9 mouse cellular contexts compared by ENCODE assay signal in genomic region chr2:30954797-30955196, GRCm38 (mm10). TPM values are rescaled to one million over a fixed set of nuclear protein-coding genes. Genes with fewer than 3 reads are reported as not detected.
DNase-seq lines count a peak whose midpoint lies in the region; ATAC-seq and TF ChIP-seq lines count a peak whose summit lies in the region.
"Had no signal": no experiment of that assay in that cellular context is flagged by ENCODE, and none has a peak within 500 bp of the region (broad histone marks: within the 10 kb centered on the region; RNA-seq: fewer than 3 reads in every experiment).

No protein-coding gene starts in this region.

- no peak overlapping the region for H3K27ac ChIP-seq in heart, embryonic 11.5 days (ENCODE audit: low read depth, low read length)
- no peak overlapping the region for H3K27ac ChIP-seq in ES-Bruce4 (ENCODE audit: insufficient read depth, low read length)
- H3K27ac ChIP-seq in hindbrain, embryonic 13.5 days, result no peak overlapping the region
- no peak overlapping the region for H3K27ac ChIP-seq in midbrain, embryonic 12.5 days (replicated peaks)

- TF ChIP-seq EP300 in ES-Bruce4 (IDR thresholded peaks at IDR 0.05; ENCODE audit: insufficient read depth, low read depth, low read length), result no peak

- H3K9me3 ChIP-seq in heart, embryonic 11.5 days (replicated peaks; ENCODE audit: control insufficient read depth, low read length), result no peaks in the 10 kb centered on the region
- no peaks in the 10 kb centered on the region for H3K9me3 ChIP-seq in ES-Bruce4 (replicated peaks; ENCODE audit: control insufficient read depth, insufficient read depth, low read length, poor library complexity, severe bottlenecking)
- H3K9me3 ChIP-seq in hindbrain, embryonic 13.5 days, result no peaks in the 10 kb centered on the region
- no peaks in the 10 kb centered on the region for H3K9me3 ChIP-seq in midbrain, embryonic 12.5 days

- no peak for TF ChIP-seq POLR2A in ES-Bruce4 (IDR thresholded peaks at IDR 0.05; ENCODE audit: insufficient read depth, low read length)

- intact Hi-C loops in heart, postnatal 36 days (cut with DNase I), result loop anchor here (2.0 kb wide), 1 partner anchor 28 kb away; the partner anchor contains the start of genes BC005624 and Usp20

- H3K9ac ChIP-seq in heart, embryonic 11.5 days (ENCODE audit: low read depth, low read length), result no peak overlapping the region
- 0 out of 2 replicates have a peak overlapping the region, but pooled peaks have one; percentile 98 for H3K9ac ChIP-seq in ES-Bruce4 (ENCODE audit: low read depth, poor library complexity, severe bottlenecking)
- peak overlapping the region; percentile 87 for H3K9ac ChIP-seq in hindbrain, embryonic 13.5 days
- H3K9ac ChIP-seq in midbrain, embryonic 12.5 days (replicated peaks), result peak overlapping the region; percentile 92; the same call in 1 of the 2 replicates

- peak overlapping the region; percentile 35; the same call in 1 of the 2 replicates for H3K4me2 ChIP-seq in heart, embryonic 11.5 days
- peak overlapping the region; percentile 91 for H3K4me2 ChIP-seq in hindbrain, embryonic 13.5 days
- peak overlapping the region; percentile 92 for H3K4me2 ChIP-seq in midbrain, embryonic 12.5 days (replicated peaks)

- peaks cover 13% of the 10 kb centered on the region; the same call in 1 of the 2 replicates for H3K4me1 ChIP-seq in heart, embryonic 11.5 days (ENCODE audit: control insufficient read depth, insufficient read depth, low read length)
- peaks cover 3% of the 10 kb centered on the region for H3K4me1 ChIP-seq in ES-Bruce4 (ENCODE audit: control insufficient read depth, insufficient read depth, low read length)
- peaks cover 38% of the 10 kb centered on the region for H3K4me1 ChIP-seq in hindbrain, embryonic 13.5 days (replicated peaks)
- H3K4me1 ChIP-seq in midbrain, embryonic 12.5 days, result peaks cover 27% of the 10 kb centered on the region

- H3K27me3 ChIP-seq in heart, embryonic 11.5 days (ENCODE audit: control insufficient read depth, insufficient read depth, low read length), result no peaks in the 10 kb centered on the region
- no peaks in the 10 kb centered on the region for H3K27me3 ChIP-seq in ES-Bruce4 (ENCODE audit: control insufficient read depth, insufficient read depth, low read length, poor library complexity, severe bottlenecking)
- peaks cover 2% of the 10 kb centered on the region; the same call in 1 of the 2 replicates for H3K27me3 ChIP-seq in hindbrain, embryonic 13.5 days
- no peaks in the 10 kb centered on the region for H3K27me3 ChIP-seq in midbrain, embryonic 12.5 days

- ATAC-seq in heart, embryonic 11.5 days (replicated peaks; ENCODE audit: insufficient number of reproducible peaks, low FRiP score, low TSS enrichment), result no peak
- ATAC-seq in hindbrain, embryonic 13.5 days (ENCODE audit: low FRiP score), result no peak
- ATAC-seq in midbrain, embryonic 12.5 days (ENCODE audit: low FRiP score, low read depth), result no peak

- peaks cover 30% of the 10 kb centered on the region for H3K36me3 ChIP-seq in heart, embryonic 11.5 days (ENCODE audit: control insufficient read depth, insufficient read depth, low read length)
- peaks cover 27% of the 10 kb centered on the region for H3K36me3 ChIP-seq in ES-Bruce4 (ENCODE audit: control insufficient read depth, insufficient read depth, low read length, poor library complexity, severe bottlenecking)
- peaks cover 53% of the 10 kb centered on the region for H3K36me3 ChIP-seq in hindbrain, embryonic 13.5 days
- H3K36me3 ChIP-seq in midbrain, embryonic 12.5 days, result peaks cover 50% of the 10 kb centered on the region

- no peak for TF ChIP-seq CTCF in ES-Bruce4 (IDR thresholded peaks at IDR 0.05; ENCODE audit: low read depth, low read length)

- no peak overlapping the region for H3K4me3 ChIP-seq in heart, embryonic 11.5 days (ENCODE audit: low read depth, low read length)
- H3K4me3 ChIP-seq in ES-Bruce4 (ENCODE audit: low read depth, low read length), result no peak overlapping the region
- H3K4me3 ChIP-seq in hindbrain, embryonic 13.5 days, result peak overlapping the region; percentile 79; the same call in 1 of the 2 replicates
- peak overlapping the region; percentile 95; the same call in 1 of the 2 replicates for H3K4me3 ChIP-seq in midbrain, embryonic 12.5 days

- WGBS in heart, embryonic 11.5 days (ENCODE audit: insufficient replicate concordance), result 66% methylated on average over 6 of the region's 6 CpGs
- WGBS in hindbrain, embryonic 13.5 days, result 78% methylated on average over 6 of the region's 6 CpGs
- WGBS in midbrain, embryonic 12.5 days, result 85% methylated on average over 6 of the region's 6 CpGs

- DNase-seq in heart, postnatal 36 days, result no peak
- no peak for DNase-seq in layer of hippocampus, postnatal 25 days (ENCODE audit: extremely low spot score in 1 of 2, low spot score in 1 of 2)
- no peak for DNase-seq in ovary, postnatal 10 days (ENCODE audit: low spot score)
- no peak for DNase-seq in embryo, embryonic 9.5 days (ENCODE audit: extremely low spot score)
- DNase-seq: embryo, embryonic 11 days had no signal

RNA-seq across cellular contexts. Expression of gene Tor1b, which starts 2.0 kb away (rescaled TPM):
- 23.3 and 23.7 TPM in 2 replicates for polyA plus RNA-seq in heart, embryonic 11.5 days (2014; fragmentation: Nextera tagmentation; extraction: Ambion mirVana)
- 10 to 100 TPM; 25.3 to 29.3 TPM for total RNA-seq in heart, postnatal 36 days (2021)
- polyA plus RNA-seq in ES-Bruce4 (2011; ENCODE audit: insufficient read depth, insufficient read length, low read depth, missing spikeins), result 21.7 and 22.3 TPM in 2 replicates
- polyA plus RNA-seq in hindbrain, embryonic 13.5 days (2015; fragmentation: Nextera tagmentation; extraction: Ambion mirVana), result 17.4 and 17.6 TPM in 2 replicates
- polyA plus RNA-seq in midbrain, embryonic 12.5 days (2016; fragmentation: Nextera tagmentation; extraction: Ambion mirVana), result 20.4 and 22.2 TPM in 2 replicates
- 10 to 100 TPM; 37.4 to 39.6 TPM for total RNA-seq in layer of hippocampus, postnatal 25 days (2021)

RNA-seq across cellular contexts. Expression of gene Tor1a, which starts 12.9 kb away (rescaled TPM):
- 54.9 and 57.6 TPM in 2 replicates for polyA plus RNA-seq in heart, embryonic 11.5 days (2014; fragmentation: Nextera tagmentation; extraction: Ambion mirVana)
- 10 to 100 TPM; 11.0 to 12.5 TPM for total RNA-seq in heart, postnatal 36 days (2021)
- 27.5 and 31.0 TPM in 2 replicates for polyA plus RNA-seq in ES-Bruce4 (2011; ENCODE audit: insufficient read depth, insufficient read length, low read depth, missing spikeins)
- polyA plus RNA-seq in hindbrain, embryonic 13.5 days (2015; fragmentation: Nextera tagmentation; extraction: Ambion mirVana), result 90.8 and 92.5 TPM in 2 replicates
- polyA plus RNA-seq in midbrain, embryonic 12.5 days (2016; fragmentation: Nextera tagmentation; extraction: Ambion mirVana), result 87.7 and 92.3 TPM in 2 replicates
- total RNA-seq in layer of hippocampus, postnatal 25 days (2021), result 10 to 100 TPM; 47.5 to 48.8 TPM

RNA-seq across cellular contexts. Expression of gene Ptges, which starts 25.1 kb away (rescaled TPM):
- polyA plus RNA-seq in heart, embryonic 11.5 days (2014; fragmentation: Nextera tagmentation; extraction: Ambion mirVana), result 3.1 and 3.6 TPM in 2 replicates
- total RNA-seq in heart, postnatal 36 days (2021), result 1 to 10 TPM; 1.7 to 1.9 TPM
- polyA plus RNA-seq in ES-Bruce4 (2011; ENCODE audit: insufficient read depth, insufficient read length, low read depth, missing spikeins), result 8.7 and 9.4 TPM in 2 replicates
- 3.8 and 5.8 TPM in 2 replicates for polyA plus RNA-seq in hindbrain, embryonic 13.5 days (2015; fragmentation: Nextera tagmentation; extraction: Ambion mirVana)
- 3.6 and 4.6 TPM in 2 replicates for polyA plus RNA-seq in midbrain, embryonic 12.5 days (2016; fragmentation: Nextera tagmentation; extraction: Ambion mirVana)
- 1 to 10 TPM; 2.7 to 4.2 TPM for total RNA-seq in layer of hippocampus, postnatal 25 days (2021)

RNA-seq across cellular contexts. Expression of gene BC005624, which starts 27.2 kb away (rescaled TPM):
- 31.4 and 33.0 TPM in 2 replicates for polyA plus RNA-seq in heart, embryonic 11.5 days (2014; fragmentation: Nextera tagmentation; extraction: Ambion mirVana)
- 10 to 100 TPM; 19.6 to 22.5 TPM for total RNA-seq in heart, postnatal 36 days (2021)
- 30.9 and 43.6 TPM in 2 replicates for polyA plus RNA-seq in ES-Bruce4 (2011; ENCODE audit: insufficient read depth, insufficient read length, low read depth, missing spikeins)
- 90.9 and 99.6 TPM in 2 replicates for polyA plus RNA-seq in hindbrain, embryonic 13.5 days (2015; fragmentation: Nextera tagmentation; extraction: Ambion mirVana)
- polyA plus RNA-seq in midbrain, embryonic 12.5 days (2016; fragmentation: Nextera tagmentation; extraction: Ambion mirVana), result 70.8 and 75.3 TPM in 2 replicates
- 10 to 100 TPM; 60.0 to 61.7 TPM for total RNA-seq in layer of hippocampus, postnatal 25 days (2021)

RNA-seq across cellular contexts. Expression of gene Usp20, which starts 27.3 kb away (rescaled TPM):
- polyA plus RNA-seq in heart, embryonic 11.5 days (2014; fragmentation: Nextera tagmentation; extraction: Ambion mirVana), result 11.2 and 14.8 TPM in 2 replicates
- total RNA-seq in heart, postnatal 36 days (2021), result 10 to 100 TPM; 50.6 to 53.1 TPM
- polyA plus RNA-seq in ES-Bruce4 (2011; ENCODE audit: insufficient read depth, insufficient read length, low read depth, missing spikeins), result 7.2 and 10.5 TPM in 2 replicates
- 42.4 and 45.4 TPM in 2 replicates for polyA plus RNA-seq in hindbrain, embryonic 13.5 days (2015; fragmentation: Nextera tagmentation; extraction: Ambion mirVana)
- 33.7 and 35.1 TPM in 2 replicates for polyA plus RNA-seq in midbrain, embryonic 12.5 days (2016; fragmentation: Nextera tagmentation; extraction: Ambion mirVana)
- total RNA-seq in layer of hippocampus, postnatal 25 days (2021), result 10 to 100 TPM; 82.8 to 89.9 TPM

Comparison
In these comparisons a context has a peak if more than half of its experiments do, and no peak if none do; other contexts are left out.
1. H3K4me2 ChIP-seq: peak in every context shown above with its lines; median percentile 92 in midbrain, embryonic 12.5 days; 91 in hindbrain, embryonic 13.5 days; 35 in heart, embryonic 11.5 days.
2. H3K4me3 ChIP-seq: peak in hindbrain, embryonic 13.5 days (single experiment) and midbrain, embryonic 12.5 days (single experiment); none in heart, embryonic 11.5 days (single experiment) and ES-Bruce4 (single experiment).